Mouse (Mus musculus): ENCODE data around the gene Slc41a3. TPM values are rescaled to one million over a fixed set of nuclear protein-coding genes. Genes with fewer than 3 reads are reported as not detected.
A peak's percentile ranks its signal among the peaks of the same experiment; 100 is the strongest.

Gene Slc41a3
- polyA plus RNA-seq, 1 experiment = 5.4 TPM

DNA sequence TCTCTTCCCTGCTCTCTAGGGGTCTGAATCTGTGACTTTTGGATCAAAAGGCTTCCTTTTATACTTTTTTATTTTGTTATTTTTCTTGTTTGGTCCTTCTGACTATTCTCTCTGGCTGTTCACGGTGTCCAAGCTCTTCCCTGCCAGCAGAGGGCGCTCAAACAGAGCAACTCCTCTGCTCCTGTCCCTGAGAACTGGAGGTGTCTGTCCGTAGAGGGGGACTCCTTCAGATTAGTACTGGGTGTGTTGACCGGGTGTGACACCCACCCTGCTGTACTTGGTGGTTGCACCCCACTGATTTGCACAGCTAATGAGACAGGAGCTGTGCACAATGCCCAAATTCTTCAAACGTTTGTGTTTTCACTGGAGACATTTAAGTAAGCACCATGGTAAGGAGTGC lies 2.7 kb downstream of the Slc41a3 start:
- Histone ChIP-seq H3K4me3 (ENCODE audit: insufficient read depth, low read length) (no peak overlapping the region), H3K27ac (ENCODE audit: insufficient read depth, low read length) (no peak overlapping the region), H3K4me1 (ENCODE audit: control insufficient read depth, insufficient read depth, low read length) (no peaks in the 10 kb centered on the region)
- TF ChIP-seq CTCF (IDR thresholded peaks at IDR 0.05; ENCODE audit: extremely low read depth, insufficient read depth, low read length) (peak; percentile 78), POLR2A (IDR thresholded peaks at IDR 0.05; ENCODE audit: extremely low read depth, insufficient read depth, low read length) (no peak)

GRCm38 (mm10) chr6:90608186-90608585 lies 3.7 kb downstream of the Slc41a3 start:
- no peak for TF ChIP-seq POLR2A (IDR thresholded peaks at IDR 0.05; ENCODE audit: extremely low read depth, insufficient read depth, low read length)
- TF ChIP-seq CTCF (IDR thresholded peaks at IDR 0.05; ENCODE audit: extremely low read depth, insufficient read depth, low read length) = 0 out of 2 replicates have a peak, but pooled peaks have one; percentile 13
- no peaks in the 10 kb centered on the region for H3K4me1 ChIP-seq (ENCODE audit: control insufficient read depth, insufficient read depth, low read length)
- H3K4me3 ChIP-seq (ENCODE audit: insufficient read depth, low read length) = no peak overlapping the region
- H3K27ac ChIP-seq (ENCODE audit: insufficient read depth, low read length) = no peak overlapping the region

DNA sequence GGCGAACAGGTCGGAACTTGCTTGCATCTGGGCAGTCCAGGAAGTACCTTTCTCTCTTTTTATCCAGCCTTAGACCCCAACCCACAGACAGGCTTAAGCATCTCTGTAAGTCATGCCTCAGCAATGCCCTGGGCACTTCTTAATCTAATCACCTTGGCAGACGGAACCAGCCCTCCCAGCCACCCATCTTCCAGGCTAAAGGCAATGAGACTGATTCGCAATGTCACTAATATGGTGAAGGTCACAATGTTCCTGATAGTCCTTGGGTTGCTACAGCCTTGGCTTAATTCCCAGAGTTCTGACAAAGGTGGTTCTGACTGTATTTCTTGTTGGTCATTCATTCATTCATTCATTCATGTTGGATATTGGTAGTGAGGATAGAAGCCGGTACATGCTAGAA lies 5.7 kb downstream of the Slc41a3 start:
- Histone ChIP-seq H3K27ac (ENCODE audit: insufficient read depth, low read length) (no peak overlapping the region), H3K4me1 (ENCODE audit: control insufficient read depth, insufficient read depth, low read length) (no peaks in the 10 kb centered on the region), H3K4me3 (ENCODE audit: insufficient read depth, low read length) (no peak overlapping the region)
- no peak for TF ChIP-seq POLR2A (IDR thresholded peaks at IDR 0.05; ENCODE audit: extremely low read depth, insufficient read depth, low read length)
- no peak for TF ChIP-seq CTCF (IDR thresholded peaks at IDR 0.05; ENCODE audit: extremely low read depth, insufficient read depth, low read length)

- no peaks in the 10 kb centered on the region for H3K4me1 ChIP-seq (ENCODE audit: control insufficient read depth, insufficient read depth, low read length)
- H3K27ac ChIP-seq (ENCODE audit: insufficient read depth, low read length) = no peak overlapping the region
- TF ChIP-seq POLR2A (IDR thresholded peaks at IDR 0.05; ENCODE audit: extremely low read depth, insufficient read depth, low read length) (no peak), CTCF (IDR thresholded peaks at IDR 0.05; ENCODE audit: extremely low read depth, insufficient read depth, low read length) (no peak)
Measured at GRCm38 (mm10) chr6:90613277-90613676, 8.8 kb downstream of the Slc41a3 start.

DNA sequence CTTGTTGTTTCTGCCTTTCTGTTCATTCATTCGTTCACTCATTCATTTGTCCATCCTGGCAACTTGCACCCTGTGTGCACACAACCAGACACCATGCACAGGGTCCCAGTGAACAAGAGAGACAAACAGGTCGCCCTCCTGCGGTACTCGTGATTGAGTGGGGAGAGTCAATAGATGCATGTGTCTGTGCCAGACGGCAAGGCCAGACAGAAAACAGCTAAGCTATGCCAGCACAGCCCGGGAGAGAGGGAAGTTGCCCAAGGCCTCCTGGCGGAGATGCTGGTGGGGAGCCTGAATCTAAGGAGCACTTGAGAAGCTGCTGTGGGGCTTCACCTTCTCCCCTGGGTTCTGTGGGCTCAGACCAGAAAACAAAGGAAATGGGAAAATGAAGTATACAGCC lies 10.8 kb downstream of the Slc41a3 start:
- H3K27ac ChIP-seq (ENCODE audit: insufficient read depth, low read length) = no peak overlapping the region

More at GRCm38 (mm10) chr6:90613277-90613676, 8.8 kb downstream of the Slc41a3 start:
- no peak overlapping the region for H3K4me3 ChIP-seq (ENCODE audit: insufficient read depth, low read length)

GRCm38 (mm10) chr6:90615991-90616390 lies 11.5 kb downstream of the Slc41a3 start:
- H3K4me3 ChIP-seq (ENCODE audit: insufficient read depth, low read length) = no peak overlapping the region
- TF ChIP-seq CTCF (IDR thresholded peaks at IDR 0.05; ENCODE audit: extremely low read depth, insufficient read depth, low read length) (no peak), POLR2A (IDR thresholded peaks at IDR 0.05; ENCODE audit: extremely low read depth, insufficient read depth, low read length) (no peak)
- no peaks in the 10 kb centered on the region for H3K4me1 ChIP-seq (ENCODE audit: control insufficient read depth, insufficient read depth, low read length)
- H3K27ac ChIP-seq (ENCODE audit: insufficient read depth, low read length) = no peak overlapping the region

More for the DNA sequence above, 10.8 kb downstream of the Slc41a3 start:
- no peak for TF ChIP-seq POLR2A (IDR thresholded peaks at IDR 0.05; ENCODE audit: extremely low read depth, insufficient read depth, low read length)
- TF ChIP-seq CTCF (IDR thresholded peaks at IDR 0.05; ENCODE audit: extremely low read depth, insufficient read depth, low read length) = no peak
- H3K4me1 ChIP-seq (ENCODE audit: control insufficient read depth, insufficient read depth, low read length) = no peaks in the 10 kb centered on the region
- no peak overlapping the region for H3K4me3 ChIP-seq (ENCODE audit: insufficient read depth, low read length)

GRCm38 (mm10) chr6:90616481-90616880 lies 12.0 kb downstream of the Slc41a3 start:
- no peak overlapping the region for H3K4me3 ChIP-seq (ENCODE audit: insufficient read depth, low read length)
- no peak overlapping the region for H3K27ac ChIP-seq (ENCODE audit: insufficient read depth, low read length)
- no peaks in the 10 kb centered on the region for H3K4me1 ChIP-seq (ENCODE audit: control insufficient read depth, insufficient read depth, low read length)
- TF ChIP-seq CTCF (IDR thresholded peaks at IDR 0.05; ENCODE audit: extremely low read depth, insufficient read depth, low read length) (no peak), POLR2A (IDR thresholded peaks at IDR 0.05; ENCODE audit: extremely low read depth, insufficient read depth, low read length) (no peak)

- H3K27ac ChIP-seq (ENCODE audit: insufficient read depth, low read length) = no peak overlapping the region
- H3K4me1 ChIP-seq (ENCODE audit: control insufficient read depth, insufficient read depth, low read length) = no peaks in the 10 kb centered on the region
- TF ChIP-seq CTCF (IDR thresholded peaks at IDR 0.05; ENCODE audit: extremely low read depth, insufficient read depth, low read length) (no peak), POLR2A (IDR thresholded peaks at IDR 0.05; ENCODE audit: extremely low read depth, insufficient read depth, low read length) (no peak)
- no peak overlapping the region for H3K4me3 ChIP-seq (ENCODE audit: insufficient read depth, low read length)
Measured at GRCm38 (mm10) chr6:90618274-90618673, 13.7 kb downstream of the Slc41a3 start.

DNA sequence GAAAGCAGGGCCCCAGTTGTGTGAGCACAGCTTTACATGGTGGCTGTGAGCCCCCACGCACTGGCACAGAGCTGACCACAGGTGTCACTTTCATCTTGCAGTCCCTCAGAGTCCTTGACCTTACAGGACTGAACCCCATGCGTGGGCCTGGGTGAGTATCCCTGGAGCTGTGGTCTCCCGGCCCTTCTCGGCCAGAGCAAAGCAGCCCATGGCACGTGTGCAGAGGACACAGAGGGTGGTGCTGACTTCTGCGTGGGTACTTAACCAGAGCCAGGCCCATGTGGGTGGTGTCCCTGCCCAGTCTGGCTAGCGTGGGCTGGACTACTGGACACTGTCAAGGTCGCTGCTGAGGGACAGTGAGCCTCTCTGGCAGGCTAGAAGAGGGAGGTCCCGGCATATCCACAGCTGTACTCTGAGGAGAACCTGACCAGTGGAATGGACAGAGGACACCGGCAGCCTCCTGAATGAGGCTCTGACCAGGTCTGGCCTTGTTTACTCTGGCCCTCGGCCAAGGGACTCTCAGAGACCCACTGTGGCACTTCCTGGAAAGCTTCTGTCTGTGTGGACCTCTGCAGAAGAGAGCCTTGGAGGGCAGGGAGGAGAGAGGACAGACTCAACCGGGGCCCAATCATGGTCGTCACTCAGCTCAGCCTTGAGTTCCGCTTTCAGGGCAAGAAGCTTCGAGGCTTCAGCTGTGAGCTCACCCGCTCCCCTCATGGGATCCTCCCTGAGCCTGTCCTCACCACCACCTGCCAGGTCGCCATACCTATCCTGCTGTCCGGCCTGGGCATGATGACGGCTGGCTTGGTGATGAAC lies 14.5 kb downstream of the Slc41a3 start:
- Histone ChIP-seq H3K27ac (ENCODE audit: insufficient read depth, low read length) (no peak overlapping the region), H3K4me3 (ENCODE audit: insufficient read depth, low read length) (no peak overlapping the region), H3K4me1 (ENCODE audit: control insufficient read depth, insufficient read depth, low read length) (no peaks in the 10 kb centered on the region)
- TF ChIP-seq POLR2A (IDR thresholded peaks at IDR 0.05; ENCODE audit: extremely low read depth, insufficient read depth, low read length) = no peak
- TF ChIP-seq CTCF (IDR thresholded peaks at IDR 0.05; ENCODE audit: extremely low read depth, insufficient read depth, low read length) = no peak

DNA sequence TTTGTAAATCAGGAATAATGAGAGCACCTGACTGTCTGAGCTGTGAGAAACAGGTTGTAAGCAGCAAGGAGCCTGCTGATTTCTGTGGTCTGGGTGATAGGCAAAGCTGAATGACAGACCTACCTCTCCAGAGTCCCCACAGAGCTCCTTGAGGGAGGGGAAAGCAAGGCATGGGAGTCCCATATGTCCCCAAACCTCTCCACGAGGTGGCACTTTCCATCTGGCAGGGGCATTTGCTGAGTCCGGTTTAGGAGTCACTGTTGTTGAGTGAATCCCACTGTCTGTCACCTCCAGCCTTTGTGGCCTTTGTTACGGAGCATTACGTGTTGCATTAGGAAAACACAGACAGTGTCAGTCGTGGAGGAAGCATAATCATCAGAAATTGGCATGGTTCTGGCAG lies 15.4 kb downstream of the Slc41a3 start:
- TF ChIP-seq CTCF (IDR thresholded peaks at IDR 0.05; ENCODE audit: extremely low read depth, insufficient read depth, low read length) (no peak), POLR2A (IDR thresholded peaks at IDR 0.05; ENCODE audit: extremely low read depth, insufficient read depth, low read length) (no peak)
- Histone ChIP-seq H3K27ac (ENCODE audit: insufficient read depth, low read length) (no peak overlapping the region), H3K4me3 (ENCODE audit: insufficient read depth, low read length) (no peak overlapping the region), H3K4me1 (ENCODE audit: control insufficient read depth, insufficient read depth, low read length) (no peaks in the 10 kb centered on the region)

Data from cortical plate, adult 2 months (tissue).